Mouse (Mus musculus) midbrain, postnatal 0 days (tissue): ENCODE measurements around the gene Gpr119. TPM values are rescaled to one million over a fixed set of nuclear protein-coding genes. Genes with fewer than 3 reads are reported as not detected.
A peak's percentile ranks its signal among the peaks of the same experiment; 100 is the strongest.

Source experiments
- ATAC-seq: fragments of 200-750 bp; cut with Nextera tagmentation; 2 replicates; pipeline ENCODE4 v1.8.0; 2017; ENCODE audit warnings: moderate number of reproducible peaks, mild to moderate bottlenecking, moderate TSS enrichment, moderate library complexity; ENCODE audit not compliant: low FRiP score
- DNase-seq: peaks from one replicate; pipeline ENCODE4 v3.0.0-alpha.2; 2015; ENCODE audit warnings: low spot score
- H3K27ac ChIP-seq: fragments of 300-500 bp; sonication (generic); 2 replicates; pipeline ENCODE4 v1.5.1; 2014; ENCODE audit warnings: low read depth, mild to moderate bottlenecking, low read length, mixed read lengths
- H3K27me3 ChIP-seq: fragments of 300-500 bp; sonication (generic); 2 replicates; pipeline ENCODE4 v1.6.1; 2014; ENCODE audit warnings: low read length, control low read depth, mixed read lengths; ENCODE audit not compliant: insufficient read depth
- H3K36me3 ChIP-seq: fragments of 300-500 bp; sonication (generic); 2 replicates; pipeline ENCODE4 v1.6.1; 2014; ENCODE audit warnings: low read length, control low read depth, mixed read lengths; ENCODE audit not compliant: insufficient read depth
- H3K4me1 ChIP-seq: fragments of 300-500 bp; sonication (generic); 2 replicates; pipeline ENCODE4 v1.6.1; 2014; ENCODE audit warnings: mild to moderate bottlenecking, control low read depth, antibody characterized with exemption, low read length, mixed read lengths; ENCODE audit not compliant: insufficient read depth
- H3K4me2 ChIP-seq: fragments of 300-500 bp; sonication (generic); 2 replicates; pipeline ENCODE4 v1.6.1; 2014; ENCODE audit warnings: low read depth, mild to moderate bottlenecking, low read length, mixed read lengths; ENCODE audit not compliant: poor library complexity, severe bottlenecking
- H3K4me3 ChIP-seq: fragments of 300-500 bp; sonication (generic); 2 replicates; pipeline ENCODE4 v1.5.1; 2014; ENCODE audit warnings: low read depth, mild to moderate bottlenecking, low read length, moderate library complexity
- H3K9ac ChIP-seq: fragments of 300-500 bp; sonication (generic); replicated peaks from 2 replicates; pipeline ENCODE4 v1.6.1; 2014; ENCODE audit warnings: mild to moderate bottlenecking, low read length, moderate library complexity, mixed read lengths; ENCODE audit not compliant: poor library complexity, severe bottlenecking
- H3K9me3 ChIP-seq: fragments of 300-500 bp; sonication (generic); 2 replicates; pipeline ENCODE4 v1.6.1; 2016; ENCODE audit warnings: low read length, control low read depth
- CTCF ChIP-seq: IDR thresholded peaks from 2 replicates; pipeline ENCODE4 v1.5.1; 2016; ENCODE audit warnings: antibody characterized with exemption, mild to moderate bottlenecking
- WGBS: fragments of 180-500 bp; shearing (Covaris S2); extraction: QIAGEN DNeasy Blood & Tissue Kit; methylation state at CpG from one replicate; pipeline ENCODE4 v1.1.7; 2014; 5-methylcytosine and 5-hydroxymethylcytosine counted together
- microRNA-seq: library from miRNA; unstranded; fragments of <30 nt; microRNA quantifications from one replicate; pipeline ENCODE4, GENCODE M21; 2016; ENCODE audit warnings: borderline number of aligned reads
- polyA plus RNA-seq: library from polyadenylated mRNA; unstranded; fragments of >200 nt; fragmentation: Nextera tagmentation; extraction: Ambion mirVana; gene quantifications from 2 replicates; pipeline ENCODE4 v1.2.1, GENCODE M21; 2015
- total RNA-seq: library from RNA; depleted of rRNA; stranded (reverse); fragments of >200 nt; gene quantifications from 2 replicates; pipeline ENCODE4 v1.2.3, GENCODE M21; 2014; rRNA removed

Gpr119 gene
- total and polyA plus RNA-seq, 2 experiments from 2014 or later = not detected

- 29% methylated on average over 9 of the region's 9 CpGs for WGBS
- ATAC-seq (peak; percentile 42; the same call in 1 of the 2 replicates), DNase-seq (no peak)
- no peaks in the 10 kb centered on the region for H3K27me3 ChIP-seq
- H3K4me2 ChIP-seq = peak overlapping the region; percentile 55
- H3K4me3 ChIP-seq = peak overlapping the region; percentile 50
- H3K27ac ChIP-seq = peak overlapping the region; percentile 78
- H3K9me3 ChIP-seq = no peaks in the 10 kb centered on the region
- no peak for TF ChIP-seq CTCF
- no peaks in the 10 kb centered on the region for H3K36me3 ChIP-seq
- H3K9ac ChIP-seq = peak overlapping the region; percentile 60
- H3K4me1 ChIP-seq = no peaks in the 10 kb centered on the region
Observed at GRCm38 (mm10) chrX:48624054-48624420, 50.2 kb downstream of the Gpr119 start.

- DNase-seq = peak; percentile 91
- Histone ChIP-seq H3K9me3 (no peaks in the 10 kb centered on the region), H3K4me1 (no peaks in the 10 kb centered on the region), H3K9ac (peak within 1 kb of the TSS; percentile 60), H3K36me3 (no peaks in the 10 kb centered on the region), H3K4me3 (peak within 1 kb of the TSS; percentile 50), H3K4me2 (peak within 1 kb of the TSS; percentile 55), H3K27ac (peak within 1 kb of the TSS; percentile 78), H3K27me3 (no peaks in the 10 kb centered on the region)
- peak; percentile 97 for ATAC-seq
- 29% methylated on average over 35 of the region's 38 CpGs for WGBS
- TF ChIP-seq CTCF = no peak
Observed at GRCm38 (mm10) chrX:48623379-48624053, 50.8 kb downstream of the Gpr119 start, which contains the start of gene Slc25a14. TSS of gene Slc25a14 (plus strand) at chrX:48623413.

GRCm38 (mm10) chrX:48623049-48623378 lies 51.3 kb downstream of the Gpr119 start:
- 27% methylated on average over 4 of the region's 4 CpGs for WGBS
- ATAC-seq = no peak; the same call in 1 of the 2 replicates
- no peaks in the 10 kb centered on the region for H3K4me1 ChIP-seq
- peak overlapping the region; percentile 46; the same call in 1 of the 2 replicates for H3K9ac ChIP-seq
- H3K4me3 ChIP-seq = peak overlapping the region; percentile 50
- no peak for DNase-seq
- peak overlapping the region; percentile 78 for H3K27ac ChIP-seq
- H3K9me3 ChIP-seq = no peaks in the 10 kb centered on the region
- H3K27me3 ChIP-seq = no peaks in the 10 kb centered on the region
- no peak for TF ChIP-seq CTCF
- H3K4me2 ChIP-seq = peak overlapping the region; percentile 55
- H3K36me3 ChIP-seq = no peaks in the 10 kb centered on the region

Small RNA genes within 50 kb of the gene (microRNA-seq; reads per million reads assigned to microRNA genes)
- not detected for gene Gm27828

Other genes with a start within 250 kb of the Gpr119 start
- 0.99 and 1.2 TPM in 2 replicates for gene Elf4, start 211.3 kb downstream of the Gpr119 start, total RNA-seq
- gene Elf4, start 211.3 kb downstream of the Gpr119 start, polyA plus RNA-seq = 0.22 and 0.23 TPM in 2 replicates
- 9.2 and 9.8 TPM in 2 replicates for gene Aifm1, start 160.9 kb downstream of the Gpr119 start, total RNA-seq
- gene Aifm1, start 160.9 kb downstream of the Gpr119 start, polyA plus RNA-seq = 25.1 and 26.1 TPM in 2 replicates
- 54.7 and 56.7 TPM in 2 replicates for gene Rab33a, start 155.2 kb downstream of the Gpr119 start, total RNA-seq
- gene Rab33a, start 155.2 kb downstream of the Gpr119 start, polyA plus RNA-seq = 81.6 and 83.5 TPM in 2 replicates
- 16.9 and 28.3 TPM in 2 replicates for gene Zfp280c, start 80.0 kb downstream of the Gpr119 start, total RNA-seq
- 8.6 and 9.5 TPM in 2 replicates for gene Zfp280c, start 80.0 kb downstream of the Gpr119 start, polyA plus RNA-seq
- 21.3 and 29.3 TPM in 2 replicates for gene Slc25a14, start 51.1 kb downstream of the Gpr119 start, total RNA-seq
- gene Slc25a14, start 51.1 kb downstream of the Gpr119 start, polyA plus RNA-seq = 47.1 and 49.3 TPM in 2 replicates
- 5.5 and 7.3 TPM in 2 replicates for gene Rbmx2, start 20.5 kb upstream of the Gpr119 start, total RNA-seq
- 28.7 and 29.0 TPM in 2 replicates for gene Rbmx2, start 20.5 kb upstream of the Gpr119 start, polyA plus RNA-seq
- not detected in 2 replicates for gene Gm595, start 203.2 kb upstream of the Gpr119 start, total RNA-seq
- not detected in 2 replicates for gene Gm595, start 203.2 kb upstream of the Gpr119 start, polyA plus RNA-seq